Mouse (Mus musculus): ENCODE data around the gene Pxt1. TPM values are rescaled to one million over a fixed set of nuclear protein-coding genes. Genes with fewer than 3 reads are reported as not detected.
"Not testable (repeated sequence)": the region's sequence is repeated elsewhere in the genome, so short reads cannot be mapped to it uniquely, and the experiment has no call there.

Pxt1 gene
- 0.30 and 0.92 TPM in 2 replicates for polyA plus RNA-seq (2014; fragmentation: Nextera tagmentation; extraction: Ambion mirVana)

GRCm38 (mm10) chr17:28943740-28944139 lies at the start of gene Pxt1:
Gene Pxt1, minus strand, starts transcription at chr17:28943840.
- 85% methylated on average over 7 of the region's 7 CpGs for WGBS
- no peaks in the 10 kb centered on the region for H3K4me1 ChIP-seq (replicated peaks; ENCODE audit: control insufficient read depth, insufficient read depth, low read length)
- no peak within 1 kb of the TSS for H3K27ac ChIP-seq (ENCODE audit: low read depth, low read length)
- no peak within 1 kb of the TSS for H3K9ac ChIP-seq (ENCODE audit: low read depth, low read length)
- H3K4me3 ChIP-seq (ENCODE audit: low read depth, low read length), result no peak within 1 kb of the TSS
- DNase-seq (ENCODE audit: low spot score) (no peak), ATAC-seq (replicated peaks; ENCODE audit: low FRiP score) (no peak)
- H3K9me3 ChIP-seq (ENCODE audit: control insufficient read depth, low read length), result no peaks in the 10 kb centered on the region
- H3K4me2 ChIP-seq, result no peak within 1 kb of the TSS
- no peaks in the 10 kb centered on the region for H3K36me3 ChIP-seq (ENCODE audit: control insufficient read depth, insufficient read depth, low read length)
- no peaks in the 10 kb centered on the region for H3K27me3 ChIP-seq (replicated peaks; ENCODE audit: control insufficient read depth, insufficient read depth, low read length)

GRCm38 (mm10) chr17:28993004-28993403 lies 49.4 kb upstream of the Pxt1 start:
- not testable (repeated sequence) for H3K4me2 ChIP-seq; H3K4me1 ChIP-seq (replicated peaks; ENCODE audit: control insufficient read depth, insufficient read depth, low read length); H3K4me3 ChIP-seq (ENCODE audit: low read depth, low read length); H3K9me3 ChIP-seq (ENCODE audit: control insufficient read depth, low read length); H3K27me3 ChIP-seq (replicated peaks; ENCODE audit: control insufficient read depth, insufficient read depth, low read length); ATAC-seq (replicated peaks; ENCODE audit: low FRiP score); DNase-seq (ENCODE audit: low spot score); H3K27ac ChIP-seq (ENCODE audit: low read depth, low read length); H3K9ac ChIP-seq (ENCODE audit: low read depth, low read length)
- 92% methylated on average over 1 of the region's 1 CpGs for WGBS
- H3K36me3 ChIP-seq (ENCODE audit: control insufficient read depth, insufficient read depth, low read length), result peaks cover 14% of the 10 kb centered on the region

DNA sequence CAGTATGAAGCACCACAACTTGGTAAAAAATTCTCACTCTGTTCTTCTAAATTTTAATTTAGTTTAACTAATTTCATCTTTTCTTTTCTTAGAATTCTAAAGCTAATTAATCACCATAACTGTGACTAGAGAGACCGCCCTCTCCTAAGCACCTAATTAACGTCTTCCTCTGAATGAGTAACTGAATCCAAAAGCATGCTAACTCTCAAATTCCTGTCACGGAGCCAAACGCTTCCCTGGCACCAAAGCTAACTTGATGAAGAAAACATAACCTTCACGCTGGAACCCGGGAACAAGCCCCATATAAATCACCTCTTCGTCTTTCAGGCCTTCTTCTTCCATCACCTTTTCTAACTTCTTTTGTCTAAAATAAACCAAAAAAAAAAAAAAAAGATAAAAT lies 48.5 kb upstream of the Pxt1 start:
- no peak overlapping the region for H3K27ac ChIP-seq (ENCODE audit: low read depth, low read length)
- no peak overlapping the region for H3K4me2 ChIP-seq
- WGBS, result 91% methylated on average over 7 of the region's 7 CpGs
- H3K9ac ChIP-seq (ENCODE audit: low read depth, low read length), result no peak overlapping the region
- no peaks in the 10 kb centered on the region for H3K4me1 ChIP-seq (replicated peaks; ENCODE audit: control insufficient read depth, insufficient read depth, low read length)
- ATAC-seq (replicated peaks; ENCODE audit: low FRiP score), result no peak
- no peak overlapping the region for H3K4me3 ChIP-seq (ENCODE audit: low read depth, low read length)
- no peak for DNase-seq (ENCODE audit: low spot score)
- H3K36me3 ChIP-seq (ENCODE audit: control insufficient read depth, insufficient read depth, low read length), result peaks cover 20% of the 10 kb centered on the region
- H3K9me3 ChIP-seq (ENCODE audit: control insufficient read depth, low read length), result no peaks in the 10 kb centered on the region
- H3K27me3 ChIP-seq (replicated peaks; ENCODE audit: control insufficient read depth, insufficient read depth, low read length), result no peaks in the 10 kb centered on the region

- Histone ChIP-seq H3K9ac (ENCODE audit: low read depth, low read length) (no peak overlapping the region), H3K4me1 (replicated peaks; ENCODE audit: control insufficient read depth, insufficient read depth, low read length) (no peaks in the 10 kb centered on the region), H3K4me2 (no peak overlapping the region), H3K4me3 (ENCODE audit: low read depth, low read length) (no peak overlapping the region), H3K36me3 (ENCODE audit: control insufficient read depth, insufficient read depth, low read length) (peaks cover 16% of the 10 kb centered on the region), H3K9me3 (ENCODE audit: control insufficient read depth, low read length) (no peaks in the 10 kb centered on the region), H3K27me3 (replicated peaks; ENCODE audit: control insufficient read depth, insufficient read depth, low read length) (no peaks in the 10 kb centered on the region), H3K27ac (ENCODE audit: low read depth, low read length) (no peak overlapping the region)
- WGBS, result 74% methylated on average over 9 of the region's 9 CpGs
- DNase-seq (ENCODE audit: low spot score) (no peak), ATAC-seq (replicated peaks; ENCODE audit: low FRiP score) (no peak)
Observed at GRCm38 (mm10) chr17:28991286-28991685, 47.6 kb upstream of the Pxt1 start.

DNA sequence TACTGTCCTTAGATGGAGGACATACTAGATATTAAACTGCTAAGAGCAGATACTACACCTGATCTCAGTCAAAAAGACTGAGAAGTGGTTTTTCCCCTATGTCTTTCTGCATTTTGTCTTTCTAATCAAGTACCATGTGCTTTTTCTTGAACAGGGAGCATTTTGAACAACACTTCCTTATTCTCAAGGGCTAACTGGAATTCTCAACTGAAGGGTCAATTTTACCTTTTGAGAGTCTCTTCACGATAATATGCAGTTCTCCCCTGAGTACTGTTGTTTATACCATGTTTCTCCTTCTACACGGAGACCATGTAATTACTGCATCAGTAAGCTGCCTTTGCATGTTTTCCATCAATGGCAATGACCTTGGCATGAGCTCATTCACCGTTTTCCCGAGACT lies 46.4 kb upstream of the Pxt1 start:
- WGBS, result 82% methylated on average over 4 of the region's 4 CpGs
- H3K36me3 ChIP-seq (ENCODE audit: control insufficient read depth, insufficient read depth, low read length), result peaks cover 17% of the 10 kb centered on the region
- H3K4me2 ChIP-seq, result no peak overlapping the region
- ATAC-seq (replicated peaks; ENCODE audit: low FRiP score), result no peak
- no peak overlapping the region for H3K4me3 ChIP-seq (ENCODE audit: low read depth, low read length)
- H3K9ac ChIP-seq (ENCODE audit: low read depth, low read length), result no peak overlapping the region
- H3K9me3 ChIP-seq (ENCODE audit: control insufficient read depth, low read length), result no peaks in the 10 kb centered on the region
- H3K27me3 ChIP-seq (replicated peaks; ENCODE audit: control insufficient read depth, insufficient read depth, low read length), result no peaks in the 10 kb centered on the region
- no peak for DNase-seq (ENCODE audit: low spot score)
- H3K4me1 ChIP-seq (replicated peaks; ENCODE audit: control insufficient read depth, insufficient read depth, low read length), result no peaks in the 10 kb centered on the region
- H3K27ac ChIP-seq (ENCODE audit: low read depth, low read length), result no peak overlapping the region

DNA sequence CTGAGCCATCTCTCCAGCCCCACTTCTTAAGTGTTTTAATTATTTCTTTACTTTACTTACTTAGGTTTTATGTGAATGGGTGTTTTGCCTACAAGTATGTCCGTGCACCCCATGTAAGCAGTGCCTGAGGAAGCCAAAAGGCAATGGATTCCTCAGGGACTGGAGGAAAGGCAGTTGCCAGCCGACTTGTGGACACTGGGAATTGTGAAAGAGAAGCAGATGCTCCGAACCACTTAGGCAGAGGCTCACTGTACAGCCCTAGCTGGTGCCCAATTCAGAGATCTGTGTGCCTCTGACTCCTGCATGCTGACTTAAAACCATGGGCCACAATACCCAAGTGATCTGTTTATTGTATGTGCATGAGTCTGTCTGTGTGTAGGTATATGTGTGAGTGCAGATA lies 45.4 kb upstream of the Pxt1 start:
- no peak for DNase-seq (ENCODE audit: low spot score)
- Histone ChIP-seq H3K36me3 (ENCODE audit: control insufficient read depth, insufficient read depth, low read length) (peaks cover 19% of the 10 kb centered on the region), H3K4me3 (ENCODE audit: low read depth, low read length) (no peak overlapping the region), H3K27me3 (replicated peaks; ENCODE audit: control insufficient read depth, insufficient read depth, low read length) (no peaks in the 10 kb centered on the region), H3K9ac (ENCODE audit: low read depth, low read length) (no peak overlapping the region), H3K9me3 (ENCODE audit: control insufficient read depth, low read length) (no peaks in the 10 kb centered on the region), H3K27ac (ENCODE audit: low read depth, low read length) (no peak overlapping the region), H3K4me1 (replicated peaks; ENCODE audit: control insufficient read depth, insufficient read depth, low read length) (no peaks in the 10 kb centered on the region), H3K4me2 (no peak overlapping the region)
- ATAC-seq (replicated peaks; ENCODE audit: low FRiP score), result no peak
- WGBS, result 83% methylated on average over 3 of the region's 3 CpGs

GRCm38 (mm10) chr17:28988291-28988690 lies 44.7 kb upstream of the Pxt1 start:
- Histone ChIP-seq H3K27ac (ENCODE audit: low read depth, low read length) (no peak overlapping the region), H3K27me3 (replicated peaks; ENCODE audit: control insufficient read depth, insufficient read depth, low read length) (no peaks in the 10 kb centered on the region), H3K4me3 (ENCODE audit: low read depth, low read length) (no peak overlapping the region), H3K9ac (ENCODE audit: low read depth, low read length) (no peak overlapping the region), H3K9me3 (ENCODE audit: control insufficient read depth, low read length) (no peaks in the 10 kb centered on the region), H3K36me3 (ENCODE audit: control insufficient read depth, insufficient read depth, low read length) (peaks cover 19% of the 10 kb centered on the region), H3K4me1 (replicated peaks; ENCODE audit: control insufficient read depth, insufficient read depth, low read length) (no peaks in the 10 kb centered on the region), H3K4me2 (no peak overlapping the region)
- DNase-seq (ENCODE audit: low spot score) (no peak), ATAC-seq (replicated peaks; ENCODE audit: low FRiP score) (no peak)
- 93% methylated on average over 4 of the region's 4 CpGs for WGBS

GRCm38 (mm10) chr17:28987713-28988112 lies 44.1 kb upstream of the Pxt1 start:
- DNase-seq (ENCODE audit: low spot score) (no peak), ATAC-seq (replicated peaks; ENCODE audit: low FRiP score) (no peak)
- H3K9ac ChIP-seq (ENCODE audit: low read depth, low read length), result no peak overlapping the region
- H3K36me3 ChIP-seq (ENCODE audit: control insufficient read depth, insufficient read depth, low read length), result peaks cover 19% of the 10 kb centered on the region
- no peak overlapping the region for H3K4me3 ChIP-seq (ENCODE audit: low read depth, low read length)
- 55% methylated on average over 4 of the region's 4 CpGs for WGBS
- H3K27ac ChIP-seq (ENCODE audit: low read depth, low read length), result no peak overlapping the region
- H3K9me3 ChIP-seq (ENCODE audit: control insufficient read depth, low read length), result no peaks in the 10 kb centered on the region
- no peaks in the 10 kb centered on the region for H3K4me1 ChIP-seq (replicated peaks; ENCODE audit: control insufficient read depth, insufficient read depth, low read length)
- no peak overlapping the region for H3K4me2 ChIP-seq
- H3K27me3 ChIP-seq (replicated peaks; ENCODE audit: control insufficient read depth, insufficient read depth, low read length), result no peaks in the 10 kb centered on the region

DNA sequence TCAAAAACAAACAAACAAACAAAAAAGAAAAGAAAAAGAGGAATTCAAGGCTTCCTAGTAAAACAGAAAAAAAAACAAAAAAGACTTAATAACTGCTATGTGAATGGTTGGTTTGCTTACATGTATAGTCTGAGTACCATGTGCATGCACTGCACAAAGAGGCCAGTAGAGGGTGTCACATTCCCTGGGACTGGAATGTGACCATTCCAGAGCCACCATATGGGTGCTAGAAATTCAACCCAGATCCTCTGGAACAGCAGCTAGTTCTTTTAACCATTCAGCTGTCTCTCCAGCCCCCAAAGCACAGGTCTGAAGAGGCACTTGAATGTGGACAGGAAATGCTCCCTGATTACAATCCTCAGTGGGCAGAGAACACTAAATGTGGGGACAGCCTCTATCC lies 43.2 kb upstream of the Pxt1 start:
- Histone ChIP-seq H3K9ac (ENCODE audit: low read depth, low read length) (no peak overlapping the region), H3K27me3 (replicated peaks; ENCODE audit: control insufficient read depth, insufficient read depth, low read length) (no peaks in the 10 kb centered on the region), H3K4me1 (replicated peaks; ENCODE audit: control insufficient read depth, insufficient read depth, low read length) (no peaks in the 10 kb centered on the region), H3K27ac (ENCODE audit: low read depth, low read length) (no peak overlapping the region), H3K9me3 (ENCODE audit: control insufficient read depth, low read length) (no peaks in the 10 kb centered on the region), H3K4me2 (no peak overlapping the region), H3K4me3 (ENCODE audit: low read depth, low read length) (no peak overlapping the region), H3K36me3 (ENCODE audit: control insufficient read depth, insufficient read depth, low read length) (peaks cover 19% of the 10 kb centered on the region)
- no peak for ATAC-seq (replicated peaks; ENCODE audit: low FRiP score)
- DNase-seq (ENCODE audit: low spot score), result no peak

Measured in liver, embryonic 11.5 days (tissue).